Mouse (Mus musculus): ENCODE data around the gene Cfap43.

The Cfap43 gene

DNA sequence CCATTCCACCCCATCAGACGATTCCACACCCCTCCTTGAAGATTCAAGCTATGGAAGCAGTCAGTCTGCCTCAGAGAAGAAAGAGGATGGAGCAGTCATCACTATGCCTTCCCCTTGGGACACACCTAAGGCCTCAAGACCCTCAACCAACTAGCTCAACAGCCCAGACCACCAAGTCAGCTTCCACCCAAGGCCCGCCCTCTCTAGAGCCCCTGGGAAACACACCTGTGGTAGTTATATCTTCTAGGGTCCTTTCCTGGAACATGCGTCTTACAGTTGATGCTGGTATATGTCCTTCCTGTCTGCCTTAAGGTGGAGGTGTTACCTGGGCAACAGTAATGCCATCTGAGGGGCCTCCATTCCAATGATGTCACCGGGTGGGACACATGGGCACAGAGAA lies 4.9 kb downstream of the Cfap43 start:
- peak; percentile 88 for DNase-seq

DNA sequence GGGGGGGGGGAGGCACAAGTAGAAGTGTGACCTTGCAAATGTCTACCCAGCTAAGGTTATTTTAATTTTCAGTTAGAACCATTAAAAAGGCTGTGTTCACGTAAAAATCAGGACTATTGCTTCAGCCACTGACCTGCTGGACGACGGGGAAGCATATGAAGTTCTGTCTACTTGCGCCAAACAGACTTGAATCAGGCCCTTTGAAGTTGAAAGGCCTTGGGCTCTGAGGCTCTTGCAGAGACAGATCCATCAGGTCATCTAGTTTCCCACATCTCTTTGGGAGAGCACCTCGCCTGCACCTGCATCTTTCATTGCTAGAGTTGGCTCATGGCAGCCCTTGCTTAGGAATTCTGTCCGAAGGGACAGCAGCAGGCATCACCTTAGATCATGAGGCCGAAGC lies 5.7 kb downstream of the Cfap43 start:
- DNase-seq = no peak

DNA sequence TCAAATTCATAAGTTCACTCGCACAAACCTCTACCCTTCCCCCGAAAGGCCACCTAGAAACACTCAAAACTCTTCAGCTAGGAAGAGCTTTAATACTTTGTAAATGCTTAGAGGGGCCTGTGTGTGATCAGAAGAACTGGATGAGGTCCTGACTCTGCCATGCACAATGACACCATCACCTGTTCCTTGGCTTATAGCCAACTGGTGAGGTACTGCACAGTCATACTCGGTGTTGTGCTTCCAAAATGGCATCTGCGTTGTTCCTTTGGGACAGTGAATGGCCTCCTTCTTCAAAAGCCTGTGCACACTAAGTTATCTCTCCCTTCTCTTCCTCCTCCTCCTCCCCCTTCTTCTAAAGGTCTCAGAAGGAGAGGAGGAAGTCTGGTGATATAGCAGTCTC lies 8.3 kb downstream of the Cfap43 start:
- DNase-seq = no peak

DNA sequence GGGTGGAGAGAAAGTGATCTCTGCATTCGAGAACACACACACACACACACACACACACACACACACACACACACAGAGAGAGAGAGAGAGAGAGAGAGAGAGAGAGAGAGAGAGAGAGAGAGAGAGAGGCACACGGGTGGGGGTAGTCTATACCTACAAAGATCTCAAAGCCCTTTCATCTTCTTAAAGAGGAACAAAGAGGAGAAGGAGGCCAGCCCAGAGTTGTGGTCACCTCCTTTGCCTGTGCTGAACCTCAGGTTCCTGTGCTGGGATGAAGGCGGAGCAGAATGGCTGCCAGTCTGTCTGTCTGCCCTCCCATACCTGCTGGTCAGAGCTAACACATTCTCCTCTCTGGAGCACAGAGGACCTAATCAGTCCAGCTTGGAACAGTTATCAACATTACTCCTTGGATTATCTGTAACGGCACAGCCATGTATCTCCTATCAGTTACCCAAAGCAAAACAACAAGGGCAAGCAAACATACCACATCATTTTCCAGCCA lies 8.9 kb downstream of the Cfap43 start:
- no peak for DNase-seq

DNA sequence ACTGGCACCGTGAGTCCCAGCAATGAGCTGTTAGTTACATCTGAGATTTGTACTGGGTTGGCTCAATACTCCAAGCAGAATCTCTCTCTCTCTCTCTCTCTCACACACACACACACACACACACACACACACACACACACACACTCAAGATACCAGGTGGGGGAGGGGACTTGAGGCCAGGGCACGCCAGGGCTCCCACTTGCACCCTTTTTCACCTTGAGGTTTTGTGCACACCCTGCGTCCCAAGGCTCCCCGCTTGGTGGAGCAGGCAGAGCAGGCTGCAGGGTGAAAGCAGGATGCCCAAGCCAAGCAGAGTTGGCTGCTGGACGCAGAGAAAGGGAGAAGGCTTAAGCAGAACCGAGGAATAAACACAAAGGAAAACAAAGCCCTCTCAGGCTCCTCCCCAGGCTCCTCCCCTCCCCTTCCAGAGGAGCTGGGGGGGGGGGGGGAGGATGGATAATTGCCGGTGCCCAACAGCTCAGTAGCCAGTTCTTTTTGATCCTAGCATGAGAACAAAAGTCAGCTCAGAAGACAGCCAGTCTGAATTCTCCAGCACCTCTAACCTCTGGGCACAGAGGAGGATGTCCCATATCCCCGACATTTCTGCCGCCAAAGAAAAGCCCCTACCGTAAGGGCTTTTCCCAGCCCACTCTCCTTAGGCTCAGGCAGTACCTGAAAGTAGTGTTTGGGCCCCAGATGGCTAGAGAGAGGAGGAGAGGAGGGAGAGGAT lies 9.5 kb downstream of the Cfap43 start:
- peak; percentile 92 for DNase-seq

- no peak for DNase-seq
Observed at GRCm38 (mm10) chr19:47908961-47909371, 10.1 kb downstream of the Cfap43 start.

- DNase-seq = peak; percentile 90
Observed at GRCm38 (mm10) chr19:47907596-47907995, 11.5 kb downstream of the Cfap43 start.

DNA sequence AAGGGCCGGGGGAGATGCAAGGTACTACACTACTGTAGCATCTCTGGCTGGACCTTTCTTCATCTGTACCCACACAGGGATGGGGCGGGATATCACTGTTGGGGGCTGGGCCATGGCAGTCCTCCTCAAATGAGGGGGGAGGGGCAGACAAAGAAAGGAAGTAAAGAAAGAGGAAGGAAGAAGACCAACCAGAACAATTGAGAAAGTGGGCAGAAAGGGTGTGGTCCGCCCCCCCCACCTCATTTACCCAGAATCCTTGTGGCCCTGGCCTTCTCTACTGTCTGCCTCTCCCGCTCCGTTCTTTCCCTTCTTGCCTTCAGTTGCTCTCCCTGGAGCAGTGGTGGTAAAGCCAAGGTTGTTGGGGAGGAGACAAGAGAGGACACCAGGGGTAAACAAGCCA lies 13.5 kb downstream of the Cfap43 start:
- peak; percentile 89 for DNase-seq

DNA sequence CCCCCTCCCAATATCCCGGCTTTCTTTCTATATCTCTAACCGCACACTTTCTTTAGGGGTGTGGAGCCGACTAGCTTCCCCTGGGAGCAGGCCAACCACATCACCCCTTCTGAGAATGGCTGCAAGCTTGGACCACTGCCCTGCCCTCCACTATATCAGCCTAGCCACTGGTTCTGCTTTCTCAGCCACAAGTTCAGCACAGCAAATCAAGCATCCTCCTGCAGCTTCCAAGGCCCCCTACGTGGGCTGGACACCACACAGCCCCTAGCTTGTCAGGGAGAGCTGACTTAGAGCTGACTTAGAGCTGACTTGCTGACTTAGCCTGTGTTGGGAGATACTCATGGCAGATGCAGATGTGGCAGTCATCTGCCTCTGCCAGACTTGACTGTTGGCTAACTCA lies 14.0 kb downstream of the Cfap43 start:
- no peak for DNase-seq

GRCm38 (mm10) chr19:47903679-47904078 lies 15.4 kb downstream of the Cfap43 start:
- DNase-seq = no peak

GRCm38 (mm10) chr19:47902316-47903201 lies 16.5 kb downstream of the Cfap43 start:
- DNase-seq = peak; percentile 96

DNA sequence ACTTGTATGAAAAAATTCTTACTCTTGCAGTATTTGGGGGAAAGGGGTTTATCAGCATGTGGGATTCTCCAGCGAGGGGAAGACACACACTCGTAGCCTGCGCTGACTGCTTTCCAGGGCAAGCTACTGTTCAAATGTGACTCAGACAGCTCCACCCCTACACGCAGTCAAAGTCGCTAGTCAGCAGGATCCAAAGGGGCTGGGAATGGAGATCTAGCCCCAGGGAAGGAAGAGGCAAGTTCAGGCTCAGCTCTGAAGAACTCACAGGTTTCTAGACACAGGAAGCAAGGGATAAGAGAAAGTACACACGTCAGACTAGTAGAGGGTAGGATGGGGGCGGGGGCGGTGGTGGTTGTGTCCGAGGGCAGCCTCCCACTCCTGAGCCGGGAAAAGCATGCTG lies 18.5 kb downstream of the Cfap43 start:
- DNase-seq = no peak

DNA sequence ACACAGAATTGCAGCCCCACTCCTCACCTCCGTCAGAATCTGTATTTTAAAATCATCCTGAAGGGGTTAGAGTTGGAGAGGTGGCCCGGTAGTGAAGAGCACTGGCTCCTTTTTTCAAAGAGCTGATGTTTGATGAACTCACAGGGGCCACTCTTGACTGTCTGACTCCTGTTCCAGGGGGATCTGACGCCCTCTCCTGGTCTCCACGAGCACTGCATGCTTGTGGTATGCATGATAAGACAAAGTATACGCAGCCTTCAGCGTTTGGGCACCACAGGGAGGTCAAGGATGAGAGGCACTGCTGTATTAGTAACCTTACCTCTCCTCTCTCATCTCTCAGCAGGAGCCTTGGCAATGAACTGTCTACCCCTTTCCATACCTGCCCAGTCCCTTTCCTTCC lies 19.1 kb downstream of the Cfap43 start:
- DNase-seq = no peak

DNA sequence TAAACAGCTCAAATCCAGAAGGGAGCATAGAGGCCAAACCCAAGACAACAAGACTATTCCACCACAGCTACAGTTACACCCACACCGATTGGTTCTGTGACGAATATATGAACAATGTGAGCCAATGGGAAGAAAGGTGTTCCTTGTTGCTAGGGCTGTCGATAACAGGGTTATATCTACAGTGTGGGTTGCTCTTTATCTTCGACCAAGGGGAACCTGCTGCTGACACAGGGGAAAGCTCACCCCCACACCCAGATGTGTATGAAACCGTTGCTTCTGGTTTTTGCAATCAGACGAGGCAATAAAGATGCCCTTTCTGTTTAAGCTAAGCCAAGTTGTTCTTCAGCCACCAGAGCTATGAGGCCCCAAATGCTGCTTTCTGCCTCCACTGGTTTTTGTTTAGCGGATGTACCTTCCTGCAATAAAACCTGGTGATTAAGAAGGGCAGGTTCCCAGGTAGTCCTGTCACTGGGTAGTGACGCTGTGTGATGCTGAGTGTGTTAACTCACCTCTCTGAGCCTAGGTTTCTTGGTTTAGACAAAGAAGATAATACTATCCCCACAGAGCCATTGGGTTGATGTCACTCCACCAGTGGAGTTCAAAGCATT lies 20.5 kb downstream of the Cfap43 start:
- DNase-seq = no peak

DNA sequence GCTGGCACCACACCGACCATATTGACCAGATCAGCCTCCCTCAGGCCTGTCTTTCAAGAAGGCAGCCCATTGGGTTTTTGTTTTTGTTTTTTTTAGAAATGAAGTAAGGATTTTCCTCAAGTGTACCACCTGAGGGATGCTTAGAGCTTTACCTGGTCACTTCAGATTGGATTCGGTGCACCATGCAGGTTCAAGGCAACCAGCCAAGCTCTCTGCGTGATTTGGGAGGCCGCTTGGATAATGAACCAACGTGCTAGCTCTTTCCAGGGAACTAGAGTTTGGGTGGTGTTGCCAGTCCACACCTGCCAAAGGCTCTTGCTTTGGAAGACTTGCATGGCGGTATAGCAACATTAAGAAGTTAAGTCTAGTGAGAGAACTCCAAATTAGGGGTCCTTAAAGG lies 26.0 kb downstream of the Cfap43 start:
- DNase-seq = no peak

DNA sequence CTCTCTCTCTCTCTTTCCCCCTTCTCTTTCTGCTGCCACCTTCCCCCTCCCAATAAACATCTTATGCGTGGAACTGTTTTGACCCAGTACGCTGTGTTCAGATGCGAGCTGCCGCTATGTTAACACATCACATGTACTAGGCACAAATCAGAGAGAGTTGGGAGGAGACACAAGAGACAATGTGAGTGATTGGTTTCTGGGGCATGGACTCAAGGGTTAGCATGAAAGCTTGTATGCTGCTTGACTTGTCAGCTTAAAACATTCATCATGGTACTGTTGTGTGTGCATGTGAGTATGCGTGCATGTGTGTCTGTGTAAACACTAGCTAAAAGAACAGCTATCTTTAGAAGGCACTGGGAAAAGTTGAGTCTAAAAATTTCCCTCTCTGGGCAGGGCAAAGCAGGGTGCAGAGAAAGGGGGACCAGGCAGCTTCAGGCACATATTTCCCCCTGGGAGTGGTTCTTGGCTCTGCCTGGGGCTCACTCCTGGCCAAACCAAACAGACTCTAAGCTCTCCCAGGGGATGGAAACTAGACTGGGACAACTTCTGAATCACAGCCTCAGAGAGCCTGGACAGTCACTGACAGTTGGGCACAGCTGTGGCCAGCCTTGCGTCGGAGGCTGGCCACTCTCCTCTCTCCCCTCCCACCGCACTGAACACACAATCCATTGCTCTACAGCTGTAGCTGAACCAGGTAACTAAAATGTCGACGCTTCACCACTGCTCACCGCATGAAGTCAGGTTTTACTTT lies 27.4 kb downstream of the Cfap43 start:
- peak; percentile 98 for DNase-seq

GRCm38 (mm10) chr19:47890489-47891130 lies 28.5 kb downstream of the Cfap43 start:
- peak; percentile 92 for DNase-seq

DNA sequence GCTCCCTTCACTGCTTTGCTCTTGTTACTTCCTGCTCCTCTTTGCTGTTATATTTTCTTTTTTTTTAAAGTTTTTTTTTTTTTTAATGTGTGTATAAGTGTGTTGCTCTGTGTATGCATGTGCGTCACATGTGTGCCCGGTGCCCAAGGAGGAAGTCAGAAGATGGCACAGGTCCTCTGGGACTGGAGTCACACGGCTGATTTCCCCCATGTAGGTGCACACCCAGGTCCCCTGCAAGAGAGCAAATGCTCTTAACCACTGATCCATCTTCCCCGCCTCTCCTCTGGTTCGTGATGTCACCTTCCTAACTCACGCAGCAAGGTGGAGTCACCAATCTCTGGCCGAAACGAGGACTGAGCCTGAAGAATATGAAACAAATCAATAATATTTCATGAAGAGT lies 31.1 kb downstream of the Cfap43 start:
- peak; percentile 92 for DNase-seq

- DNase-seq = peak; percentile 97
Observed at GRCm38 (mm10) chr19:47887417-47887816, 31.7 kb downstream of the Cfap43 start.

- peak; percentile 97 for DNase-seq
Observed at GRCm38 (mm10) chr19:47886617-47887016, 32.5 kb downstream of the Cfap43 start.

DNA sequence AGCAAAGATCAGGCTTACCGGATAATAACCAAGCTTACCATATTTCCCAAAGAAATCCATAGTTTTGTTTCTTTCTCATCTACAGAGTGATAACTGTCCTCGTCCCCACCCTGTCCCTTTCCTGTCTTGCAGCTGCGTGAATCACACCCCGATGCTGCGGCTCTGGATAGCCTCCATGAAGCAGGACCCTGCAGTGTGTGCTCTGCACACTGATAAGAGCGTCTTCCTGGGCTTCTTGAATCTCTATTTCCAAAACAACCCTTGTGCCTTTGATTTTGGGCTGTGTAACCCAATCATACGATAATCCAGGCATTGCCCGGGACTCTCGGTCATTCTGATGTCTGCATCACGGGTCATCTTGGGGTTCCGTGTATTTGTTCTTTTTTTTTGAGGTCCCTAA lies 33.2 kb downstream of the Cfap43 start:
- no peak for DNase-seq

GRCm38 (mm10) chr19:47885191-47885743 lies 33.8 kb downstream of the Cfap43 start:
- DNase-seq = peak; percentile 94
